Comparison of ENCODE assay signal across 17 mouse cellular contexts in genomic region chr4:109244506-109244905, GRCm38 (mm10). TPM values are rescaled to one million over a fixed set of nuclear protein-coding genes. Genes with fewer than 3 reads are reported as not detected.
"Had no signal": no experiment of that assay in that cellular context is flagged by ENCODE, and none has a peak within 500 bp of the region (broad histone marks: within the 10 kb centered on the region; RNA-seq: fewer than 3 reads in every experiment).

No protein-coding gene starts in this region.

- H3K4me2 ChIP-seq: liver, embryonic 13.5 days; midbrain, embryonic 11.5 days had no signal

- H3K27ac ChIP-seq: kidney, postnatal 0 days; layer of hippocampus, adult 2 months; liver, embryonic 13.5 days; stomach, postnatal 0 days had no signal

- DNase-seq: kidney, adult 2 months; kidney, postnatal 25 days; layer of hippocampus, adult 9-11 months; liver, embryonic 13.5 days; lung, adult 2 months; midbrain, embryonic 14.5 days; thymus, adult 2 months; thymus, postnatal 14 days had no signal

- H3K4me1 ChIP-seq: liver, embryonic 13.5 days had no signal

- H3K4me3 ChIP-seq: layer of hippocampus, adult 2 months; liver, embryonic 13.5 days; megakaryocyte, embryonic 14.5 days had no signal

- H3K36me3 ChIP-seq: liver, embryonic 13.5 days had no signal

- H3K27me3 ChIP-seq: liver, embryonic 13.5 days had no signal

- H3K9me3 ChIP-seq: liver, embryonic 13.5 days; megakaryocyte, embryonic 14.5 days had no signal

- H3K9ac ChIP-seq: liver, embryonic 13.5 days had no signal

RNA-seq across cellular contexts. Expression of gene Calr4, which starts 10.2 kb away (rescaled TPM):
- total RNA-seq: liver, adult 2 months had no signal
- polyA plus RNA-seq: kidney, adult 2 months; large intestine, adult 2 months; limb, embryonic 11.5 days; liver, adult 2 months; liver, embryonic 13.5 days; liver, embryonic 16.5 days; stomach, postnatal 0 days; thymus, adult 2 months had no signal
